Mouse (Mus musculus): ENCODE results near the gene Dab1.

GRCm38 (mm10) chr4:104640617-104641016, 1021.5 kb downstream of the Dab1 start:
- TF ChIP-seq CTCF (IDR thresholded peaks at IDR 0.05; ENCODE audit: borderline replicate concordance, insufficient read depth, low read length) (no peak), POLR2A (IDR thresholded peaks at IDR 0.05; ENCODE audit: low read depth, low read length) (no peak)

Data from embryonic fibroblast, embryonic 13.5 days (primary cell).